Mouse (Mus musculus) forebrain, embryonic 15.5 days (tissue): ENCODE measurements around the gene 2010003K11Rik. TPM values are rescaled to one million over a fixed set of nuclear protein-coding genes. Genes with fewer than 3 reads are reported as not detected.

Experiments
- ATAC-seq: fragments of 200-750 bp; cut with Nextera tagmentation; replicated peaks from 2 replicates; pipeline ENCODE4 v1.8.0; 2017; ENCODE audit warnings: mild to moderate bottlenecking, moderate TSS enrichment, moderate library complexity
- H3K27ac ChIP-seq: fragments of 300-500 bp; sonication (generic); replicated peaks from 2 replicates; pipeline ENCODE4 v1.5.1; 2015; ENCODE audit warnings: mild to moderate bottlenecking, inconsistent platforms
- H3K27me3 ChIP-seq: fragments of 300-500 bp; sonication (generic); 2 replicates; pipeline ENCODE4 v1.6.1; 2015; ENCODE audit warnings: inconsistent platforms
- H3K36me3 ChIP-seq: fragments of 300-500 bp; sonication (generic); 2 replicates; pipeline ENCODE4 v1.6.1; 2015; ENCODE audit warnings: mild to moderate bottlenecking, inconsistent platforms
- H3K4me1 ChIP-seq: fragments of 300-500 bp; sonication (generic); 2 replicates; pipeline ENCODE4 v1.6.1; 2015; ENCODE audit warnings: inconsistent platforms
- H3K4me2 ChIP-seq: fragments of 300-500 bp; sonication (generic); replicated peaks from 2 replicates; pipeline ENCODE4 v1.6.1; 2015; ENCODE audit warnings: mild to moderate bottlenecking, inconsistent platforms
- H3K4me3 ChIP-seq: fragments of 300-500 bp; sonication (generic); 2 replicates; pipeline ENCODE4 v1.5.1; 2015; ENCODE audit warnings: mild to moderate bottlenecking, inconsistent platforms
- H3K9ac ChIP-seq: fragments of 300-500 bp; sonication (generic); replicated peaks from 2 replicates; pipeline ENCODE4 v1.6.1; 2015; ENCODE audit warnings: mild to moderate bottlenecking, inconsistent platforms
- H3K9me3 ChIP-seq: fragments of 300-500 bp; sonication (generic); 2 replicates; pipeline ENCODE4 v1.6.1; 2016; ENCODE audit warnings: inconsistent platforms
- WGBS: fragments of 180-500 bp; shearing (Covaris S2); methylation state at CpG from one replicate; pipeline ENCODE4 v1.1.7; 2015; ENCODE audit warnings: mixed read lengths; 5-methylcytosine and 5-hydroxymethylcytosine counted together
- polyA plus RNA-seq: library from polyadenylated mRNA; unstranded; fragments of >200 nt; fragmentation: Nextera tagmentation; extraction: Ambion mirVana; gene quantifications from 2 replicates; pipeline ENCODE4 v1.2.1, GENCODE M21; 2015

Gene 2010003K11Rik
- polyA plus RNA-seq, 1 experiment from 2014 or later, result not detected

GRCm38 (mm10) chr19:4494707-4495106, 3.7 kb downstream of the 2010003K11Rik start:
- no peak overlapping the region for H3K27ac ChIP-seq
- ATAC-seq, result no peak
- H3K36me3 ChIP-seq, result no peaks in the 10 kb centered on the region
- no peak overlapping the region for H3K9ac ChIP-seq
- 0 out of 2 replicates have a peak, but pooled peaks cover 5% of the 10 kb centered on the region for H3K4me1 ChIP-seq
- no peak overlapping the region for H3K4me3 ChIP-seq
- H3K4me2 ChIP-seq, result no peak overlapping the region
- no peaks in the 10 kb centered on the region for H3K9me3 ChIP-seq
- H3K27me3 ChIP-seq, result no peaks in the 10 kb centered on the region
- WGBS, result 74% methylated on average over 7 of the region's 7 CpGs

- H3K4me2 ChIP-seq, result no peak overlapping the region
- no peak for ATAC-seq
- H3K4me3 ChIP-seq, result no peak overlapping the region
- no peaks in the 10 kb centered on the region for H3K36me3 ChIP-seq
- H3K9ac ChIP-seq, result no peak overlapping the region
- H3K27ac ChIP-seq, result no peak overlapping the region
- no peaks in the 10 kb centered on the region for H3K9me3 ChIP-seq
- H3K4me1 ChIP-seq, result 0 out of 2 replicates have a peak, but pooled peaks cover 2% of the 10 kb centered on the region
- 56% methylated on average over 9 of the region's 9 CpGs for WGBS
- H3K27me3 ChIP-seq, result no peaks in the 10 kb centered on the region
These were observed 5.7 kb downstream of the 2010003K11Rik start for GRCm38 (mm10) chr19:4492526-4493296.

- ATAC-seq, result no peak
- 77% methylated on average over 10 of the region's 10 CpGs for WGBS
- Histone ChIP-seq H3K9ac (no peak overlapping the region), H3K4me3 (no peak overlapping the region), H3K27me3 (no peaks in the 10 kb centered on the region), H3K9me3 (no peaks in the 10 kb centered on the region), H3K36me3 (no peaks in the 10 kb centered on the region), H3K4me1 (no peaks in the 10 kb centered on the region), H3K27ac (no peak overlapping the region), H3K4me2 (no peak overlapping the region)
These were observed 7.2 kb downstream of the 2010003K11Rik start for GRCm38 (mm10) chr19:4491080-4491695.

DNA sequence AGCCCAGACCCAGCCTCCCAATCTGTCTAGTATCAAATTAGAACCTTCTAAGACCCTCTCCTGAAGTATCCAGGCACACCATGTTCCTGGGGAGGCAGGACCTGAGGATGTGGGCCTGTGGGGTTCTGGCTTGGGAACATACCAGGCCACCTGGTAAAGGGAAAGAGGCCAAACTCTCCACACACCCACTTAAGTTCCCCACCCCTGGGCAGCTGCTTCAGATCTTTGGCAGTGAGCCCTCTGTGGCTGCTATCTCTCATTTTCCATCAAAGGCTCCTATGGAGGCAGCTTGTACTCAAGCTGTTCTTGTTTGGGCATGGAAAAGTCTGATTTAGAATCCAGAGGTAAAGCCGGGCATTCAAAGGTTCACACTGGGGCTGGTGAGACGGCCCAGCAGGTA, 10.5 kb downstream of the 2010003K11Rik start:
- H3K27me3 ChIP-seq, result no peaks in the 10 kb centered on the region
- no peaks in the 10 kb centered on the region for H3K36me3 ChIP-seq
- WGBS, result 74% methylated on average over 2 of the region's 2 CpGs
- H3K4me2 ChIP-seq, result no peak overlapping the region
- no peak overlapping the region for H3K4me3 ChIP-seq
- no peak overlapping the region for H3K9ac ChIP-seq
- no peak for ATAC-seq
- no peaks in the 10 kb centered on the region for H3K9me3 ChIP-seq
- no peak overlapping the region for H3K27ac ChIP-seq
- H3K4me1 ChIP-seq, result no peaks in the 10 kb centered on the region

DNA sequence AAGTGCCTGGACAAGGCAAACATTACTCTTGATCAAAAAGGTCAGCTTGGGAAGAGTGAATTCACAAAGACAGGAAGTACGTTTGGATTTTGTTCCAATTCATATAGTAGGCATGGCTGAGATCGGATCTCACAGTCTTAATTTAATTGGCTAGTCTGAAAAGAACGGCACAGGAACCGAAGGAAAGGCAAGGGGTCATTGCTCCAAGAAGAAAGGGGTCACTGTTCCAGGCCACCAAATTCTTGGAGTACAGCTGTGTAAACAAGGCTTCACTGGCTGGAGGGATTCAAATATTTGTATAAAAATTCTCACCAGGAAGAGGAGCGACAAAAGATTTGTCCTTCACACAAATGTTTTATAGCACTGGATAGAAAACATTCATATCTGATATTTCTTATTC, 13.4 kb downstream of the 2010003K11Rik start:
- H3K4me3 ChIP-seq, result no peak overlapping the region
- no peaks in the 10 kb centered on the region for H3K27me3 ChIP-seq
- no peak overlapping the region for H3K9ac ChIP-seq
- no peak for ATAC-seq
- H3K4me1 ChIP-seq, result no peaks in the 10 kb centered on the region
- no peak overlapping the region for H3K27ac ChIP-seq
- H3K4me2 ChIP-seq, result no peak overlapping the region
- H3K36me3 ChIP-seq, result no peaks in the 10 kb centered on the region
- no peaks in the 10 kb centered on the region for H3K9me3 ChIP-seq
- 61% methylated on average over 5 of the region's 5 CpGs for WGBS

GRCm38 (mm10) chr19:4482111-4482859, 16.1 kb downstream of the 2010003K11Rik start:
- no peak for ATAC-seq

GRCm38 (mm10) chr19:4481326-4481725, 17.1 kb downstream of the 2010003K11Rik start:
- H3K27me3 ChIP-seq, result peaks cover 10% of the 10 kb centered on the region; the same call in 1 of the 2 replicates
- peaks cover 11% of the 10 kb centered on the region for H3K4me1 ChIP-seq
- H3K9ac ChIP-seq, result no peak overlapping the region
- no peak for ATAC-seq
- H3K9me3 ChIP-seq, result no peaks in the 10 kb centered on the region
- no peak overlapping the region for H3K4me2 ChIP-seq
- H3K4me3 ChIP-seq, result no peak overlapping the region
- H3K36me3 ChIP-seq, result no peaks in the 10 kb centered on the region
- no peak overlapping the region for H3K27ac ChIP-seq
- WGBS, result 57% methylated on average over 4 of the region's 4 CpGs

More at GRCm38 (mm10) chr19:4482111-4482859, 16.1 kb downstream of the 2010003K11Rik start:
- Histone ChIP-seq H3K9ac (no peak overlapping the region), H3K27ac (no peak overlapping the region), H3K27me3 (peaks cover 4% of the 10 kb centered on the region; the same call in 1 of the 2 replicates), H3K4me1 (0 out of 2 replicates have a peak, but pooled peaks cover 1% of the 10 kb centered on the region), H3K9me3 (no peaks in the 10 kb centered on the region), H3K4me2 (no peak overlapping the region), H3K36me3 (no peaks in the 10 kb centered on the region), H3K4me3 (no peak overlapping the region)
- 86% methylated on average over 3 of the region's 3 CpGs for WGBS

GRCm38 (mm10) chr19:4480041-4480440, 18.3 kb downstream of the 2010003K11Rik start:
- WGBS, result 90% methylated on average over 2 of the region's 2 CpGs
- no peak overlapping the region for H3K27ac ChIP-seq
- H3K36me3 ChIP-seq, result no peaks in the 10 kb centered on the region
- no peak overlapping the region for H3K4me3 ChIP-seq
- peaks cover 19% of the 10 kb centered on the region; the same call in 1 of the 2 replicates for H3K27me3 ChIP-seq
- no peak overlapping the region for H3K9ac ChIP-seq
- peaks cover 12% of the 10 kb centered on the region for H3K4me1 ChIP-seq
- no peak overlapping the region for H3K4me2 ChIP-seq
- ATAC-seq, result no peak
- no peaks in the 10 kb centered on the region for H3K9me3 ChIP-seq

DNA sequence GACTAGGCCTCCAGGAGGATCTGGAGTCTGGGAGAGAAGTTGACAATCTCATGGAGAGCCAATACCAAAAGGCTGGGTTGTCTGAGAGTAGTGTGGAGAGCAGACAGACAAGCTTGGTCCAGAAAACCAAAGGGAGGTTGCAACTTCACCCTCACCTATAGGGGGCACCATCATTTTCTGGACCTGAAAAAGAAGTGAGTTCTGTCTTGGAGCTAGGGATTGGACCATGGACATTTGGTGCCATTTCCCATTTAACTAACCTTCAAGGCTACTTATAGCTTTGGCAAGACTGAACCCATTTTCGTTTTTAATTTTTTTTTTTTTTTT, 20.2 kb downstream of the 2010003K11Rik start:
- H3K27me3 ChIP-seq, result peaks cover 20% of the 10 kb centered on the region; the same call in 1 of the 2 replicates
- 26% methylated on average over 1 of the region's 1 CpGs for WGBS
- ATAC-seq, result no peak
- H3K4me3 ChIP-seq, result no peak overlapping the region
- H3K9me3 ChIP-seq, result no peaks in the 10 kb centered on the region
- H3K9ac ChIP-seq, result no peak overlapping the region
- no peak overlapping the region for H3K4me2 ChIP-seq
- no peak overlapping the region for H3K27ac ChIP-seq
- no peaks in the 10 kb centered on the region for H3K36me3 ChIP-seq
- peaks cover 12% of the 10 kb centered on the region for H3K4me1 ChIP-seq

DNA sequence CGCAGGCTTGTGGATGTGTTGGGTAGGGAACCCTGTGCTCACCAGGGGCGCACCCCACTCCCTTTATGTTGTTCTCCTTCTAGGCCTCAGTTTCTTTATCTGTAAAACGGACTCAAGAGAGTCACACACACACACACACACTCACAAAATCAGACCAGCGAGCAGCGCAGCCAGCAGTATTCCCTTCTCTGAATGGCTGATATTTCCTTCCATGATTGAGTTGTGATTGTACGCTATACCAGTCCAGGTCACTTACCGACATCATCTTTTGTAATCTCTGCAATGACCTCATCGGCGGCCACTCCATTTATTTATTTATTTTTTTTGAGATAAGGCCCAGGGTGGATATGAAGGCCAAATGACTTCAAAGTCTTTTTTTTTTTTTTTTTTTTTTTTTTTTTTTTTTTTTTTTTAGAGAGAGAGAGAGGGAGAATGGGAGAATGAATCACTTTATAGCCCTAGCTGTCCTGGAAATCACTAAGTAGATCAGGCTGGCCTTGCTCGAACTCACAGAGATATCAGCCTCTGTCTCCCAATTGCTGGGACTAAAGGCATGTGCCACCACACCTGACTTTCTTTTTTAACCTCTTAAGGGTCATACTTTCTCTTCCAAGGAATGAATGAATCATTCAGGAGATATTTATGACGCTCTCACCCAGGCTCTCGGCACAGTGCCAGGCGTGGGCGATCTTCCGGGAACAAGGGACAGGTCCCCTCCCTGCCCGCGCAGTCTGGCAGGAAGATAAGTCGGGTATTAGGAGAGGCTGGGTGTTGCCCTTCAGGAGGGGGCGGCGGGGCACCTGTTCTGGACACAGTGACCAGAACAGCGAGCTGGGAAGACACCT, 20.8 kb downstream of the 2010003K11Rik start, which contains the start of gene Syt12:
TSS of gene Syt12 (minus strand) at position 103 of the 845 bp plus-strand sequence.
- H3K9me3 ChIP-seq, result no peaks in the 10 kb centered on the region
- H3K27me3 ChIP-seq, result peaks cover 20% of the 10 kb centered on the region; the same call in 1 of the 2 replicates
- H3K9ac ChIP-seq, result peak within 1 kb of the TSS; percentile 47
- H3K4me1 ChIP-seq, result peaks cover 12% of the 10 kb centered on the region
- 31% methylated on average over 21 of the region's 21 CpGs for WGBS
- H3K4me3 ChIP-seq, result peak within 1 kb of the TSS; percentile 48
- peak within 1 kb of the TSS; percentile 94 for H3K4me2 ChIP-seq
- H3K36me3 ChIP-seq, result no peaks in the 10 kb centered on the region
- no peak for ATAC-seq
- H3K27ac ChIP-seq, result no peak within 1 kb of the TSS

DNA sequence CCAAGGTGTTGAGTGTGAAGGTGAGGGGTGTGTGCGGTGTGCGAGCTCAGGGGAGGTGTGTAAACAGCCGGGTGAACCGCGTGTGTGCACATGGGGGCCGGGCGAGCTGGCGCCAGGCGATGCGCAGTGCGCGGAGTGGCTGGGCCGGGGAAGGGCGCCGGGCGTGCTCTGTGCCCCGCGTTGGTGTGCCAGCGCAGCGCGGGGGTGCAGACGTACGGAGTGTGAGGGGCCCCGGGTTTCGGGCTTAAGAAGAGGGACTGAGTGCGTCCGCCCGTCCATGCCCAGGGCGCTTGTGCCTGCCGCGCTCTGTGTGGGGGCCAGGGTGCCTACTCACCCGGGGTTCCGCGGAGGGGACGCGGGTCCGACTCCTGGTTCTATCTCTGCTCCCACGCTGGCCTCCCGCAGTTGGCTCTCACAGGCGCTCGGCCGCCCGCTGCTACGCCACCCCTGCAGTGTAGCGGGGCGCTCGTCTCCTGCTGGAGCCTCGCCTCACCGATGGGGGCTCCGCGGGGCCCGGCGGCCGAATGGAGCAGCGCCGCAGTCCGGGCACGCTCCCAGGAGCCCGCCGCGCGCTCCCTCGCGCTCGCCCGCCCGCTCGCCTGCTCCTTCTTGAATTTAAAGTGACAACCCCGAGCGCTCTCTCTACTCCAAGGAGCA, 21.7 kb downstream of the 2010003K11Rik start:
- ATAC-seq, result peak; percentile 67
- H3K4me3 ChIP-seq, result peak overlapping the region; percentile 48

More for the DNA sequence above, 21.7 kb downstream of the 2010003K11Rik start:
- H3K36me3 ChIP-seq, result no peaks in the 10 kb centered on the region
- peak overlapping the region; percentile 94 for H3K4me2 ChIP-seq
- no peak overlapping the region for H3K27ac ChIP-seq
- H3K9me3 ChIP-seq, result no peaks in the 10 kb centered on the region
- peaks cover 12% of the 10 kb centered on the region for H3K4me1 ChIP-seq
- WGBS, result under 1% methylated on average over 66 of the region's 70 CpGs
- peaks cover 20% of the 10 kb centered on the region; the same call in 1 of the 2 replicates for H3K27me3 ChIP-seq
- peak overlapping the region; percentile 47 for H3K9ac ChIP-seq
